Mouse (Mus musculus): ENCODE measurements at regions not wholly inside any gene's neighbourhood (a gene's known extent, or its start where the extent isn't known, plus 50 kb on each side); places are given as distances from the start of the nearest gene placed in this dataset.

DNA sequence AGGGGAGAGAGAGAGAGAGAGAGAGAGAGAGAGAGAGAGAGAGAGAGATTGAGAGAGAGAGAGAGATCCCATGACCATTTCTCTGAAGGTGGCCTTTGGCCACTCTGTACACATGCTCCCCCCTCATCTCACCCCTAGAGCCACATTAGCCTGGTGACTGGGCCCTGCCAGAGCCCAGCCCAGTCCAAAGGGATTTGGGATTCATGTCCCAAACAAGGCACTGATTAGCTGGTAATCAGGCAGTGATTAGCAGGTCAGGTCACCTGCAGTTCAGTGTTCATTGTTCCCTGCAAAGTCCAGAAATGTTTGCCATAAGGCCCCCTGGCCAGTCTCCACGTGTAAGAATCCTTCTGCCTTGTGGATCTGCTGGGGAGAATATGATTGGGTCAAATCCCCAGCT is 124.1 kb upstream of the Maf start:
- H3K9ac ChIP-seq (replicated peaks), result no peak overlapping the region
- no peak overlapping the region for H3K27ac ChIP-seq
- no peaks in the 10 kb centered on the region for H3K9me3 ChIP-seq (ENCODE audit: control insufficient read depth, low read length)
- no peaks in the 10 kb centered on the region; a peak in 1 of 4 replicates for H3K4me1 ChIP-seq (replicated peaks; ENCODE audit: control insufficient read depth in 2 of 2, insufficient read depth in 2 of 2, low read length in 1 of 2)
- no peak for ATAC-seq (ENCODE audit: insufficient read depth)
- WGBS (ENCODE audit: insufficient replicate concordance), result 5% methylated on average over 1 of the region's 1 CpGs
- H3K36me3 ChIP-seq (replicated peaks; ENCODE audit: control insufficient read depth, insufficient read depth, low read depth), result no peaks in the 10 kb centered on the region
- H3K4me3 ChIP-seq (ENCODE audit: insufficient read depth in 1 of 2, low read depth in 2 of 2, low read length in 2 of 2), result no peak overlapping the region
- DNase-seq (ENCODE audit: low read depth in 3 of 3, low spot score in 3 of 3), result no peak
- no peaks in the 10 kb centered on the region for H3K27me3 ChIP-seq (ENCODE audit: control insufficient read depth, insufficient read depth, low read length)
- no peak overlapping the region for H3K4me2 ChIP-seq (ENCODE audit: low read depth)
- no peak for TF ChIP-seq EP300 (IDR thresholded peaks at IDR 0.05; ENCODE audit: low read depth)
- no peak for TF ChIP-seq CTCF (IDR thresholded peaks at IDR 0.05; ENCODE audit: low read depth)

DNA sequence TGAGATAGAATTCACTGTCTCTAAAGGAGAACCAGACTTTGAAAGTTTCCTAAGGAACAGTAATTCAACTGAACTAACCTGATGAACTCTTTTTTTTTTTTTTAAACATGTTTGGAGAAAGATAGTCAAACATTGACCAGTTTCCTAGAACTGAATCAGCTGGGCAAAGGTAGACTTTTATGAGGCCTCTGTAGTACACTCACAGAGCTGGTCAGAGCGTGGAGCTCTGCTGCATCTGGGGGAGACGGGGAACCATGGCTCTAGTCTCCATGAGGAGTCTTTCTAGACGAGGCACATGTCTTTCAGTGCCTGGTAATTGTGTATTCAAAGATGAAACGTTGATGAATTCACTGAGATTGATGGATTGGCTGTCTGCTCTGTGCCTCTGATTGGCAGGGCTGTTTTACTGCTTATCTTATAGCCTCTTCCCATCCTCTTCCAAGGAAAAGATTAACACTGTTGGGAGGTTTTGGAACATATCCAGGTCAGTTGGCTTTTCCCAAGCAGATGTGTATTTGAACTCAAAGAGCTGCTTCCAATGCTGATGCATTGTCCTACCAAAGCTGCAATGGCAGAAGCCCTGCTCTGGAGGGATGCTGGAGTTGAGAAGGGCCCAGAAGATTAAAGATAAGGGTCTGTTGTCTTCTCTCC is 122.5 kb upstream of the Maf start:
- TF ChIP-seq EP300 (IDR thresholded peaks at IDR 0.05; ENCODE audit: low read depth), result no peak
- TF ChIP-seq CTCF (IDR thresholded peaks at IDR 0.05; ENCODE audit: low read depth), result no peak
- no peak overlapping the region for H3K27ac ChIP-seq
- H3K9me3 ChIP-seq (ENCODE audit: control insufficient read depth, low read length), result no peaks in the 10 kb centered on the region
- ATAC-seq (ENCODE audit: insufficient read depth) (no peak), DNase-seq (ENCODE audit: low read depth in 3 of 3, low spot score in 3 of 3) (no peak)
- H3K27me3 ChIP-seq (ENCODE audit: control insufficient read depth, insufficient read depth, low read length), result no peaks in the 10 kb centered on the region
- no peaks in the 10 kb centered on the region; a peak in 1 of 4 replicates for H3K4me1 ChIP-seq (replicated peaks; ENCODE audit: control insufficient read depth in 2 of 2, insufficient read depth in 2 of 2, low read length in 1 of 2)
- no peaks in the 10 kb centered on the region for H3K36me3 ChIP-seq (replicated peaks; ENCODE audit: control insufficient read depth, insufficient read depth, low read depth)
- no peak overlapping the region for H3K9ac ChIP-seq (replicated peaks)
- no peak overlapping the region for H3K4me3 ChIP-seq (ENCODE audit: insufficient read depth in 1 of 2, low read depth in 2 of 2, low read length in 2 of 2)
- 26% methylated on average over 4 of the region's 4 CpGs for WGBS (ENCODE audit: insufficient replicate concordance)
- H3K4me2 ChIP-seq (ENCODE audit: low read depth), result no peak overlapping the region

DNA sequence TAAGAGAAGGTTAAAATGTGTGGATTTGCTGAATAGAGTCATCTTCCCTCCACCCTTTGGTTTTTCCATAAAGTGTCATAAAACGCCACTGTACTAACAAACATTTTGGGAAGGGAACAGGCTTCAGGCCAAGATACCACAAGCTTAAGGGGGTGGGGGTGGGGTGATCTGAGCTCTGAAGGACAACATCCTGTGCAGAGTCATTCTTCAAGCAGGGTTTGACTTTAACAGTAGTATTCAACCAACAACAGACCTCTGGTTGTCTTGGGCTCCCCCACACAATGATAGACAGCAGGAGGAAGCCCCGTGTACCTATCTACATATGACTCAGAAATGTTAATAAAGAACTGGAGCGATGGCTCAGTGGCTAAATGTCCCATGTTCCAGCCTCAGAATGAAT is 118.9 kb upstream of the Maf start:
- DNase-seq (ENCODE audit: low read depth in 3 of 3, low spot score in 3 of 3), result no peak
- no peaks in the 10 kb centered on the region for H3K27me3 ChIP-seq (ENCODE audit: control insufficient read depth, insufficient read depth, low read length)
- no peak overlapping the region for H3K4me2 ChIP-seq (ENCODE audit: low read depth)
- H3K9ac ChIP-seq (replicated peaks), result no peak overlapping the region
- TF ChIP-seq EP300 (IDR thresholded peaks at IDR 0.05; ENCODE audit: low read depth) (no peak), CTCF (IDR thresholded peaks at IDR 0.05; ENCODE audit: low read depth) (no peak)
- no peaks in the 10 kb centered on the region for H3K9me3 ChIP-seq (ENCODE audit: control insufficient read depth, low read length)
- H3K27ac ChIP-seq, result no peak overlapping the region
- ATAC-seq (ENCODE audit: insufficient read depth), result no peak
- no peaks in the 10 kb centered on the region for H3K36me3 ChIP-seq (replicated peaks; ENCODE audit: control insufficient read depth, insufficient read depth, low read depth)
- WGBS (ENCODE audit: insufficient replicate concordance), result 11% methylated on average over 3 of the region's 3 CpGs
- no peak overlapping the region for H3K4me3 ChIP-seq (ENCODE audit: insufficient read depth in 1 of 2, low read depth in 2 of 2, low read length in 2 of 2)
- H3K4me1 ChIP-seq (replicated peaks; ENCODE audit: control insufficient read depth in 2 of 2, insufficient read depth in 2 of 2, low read length in 1 of 2), result no peaks in the 10 kb centered on the region; a peak in 1 of 4 replicates

DNA sequence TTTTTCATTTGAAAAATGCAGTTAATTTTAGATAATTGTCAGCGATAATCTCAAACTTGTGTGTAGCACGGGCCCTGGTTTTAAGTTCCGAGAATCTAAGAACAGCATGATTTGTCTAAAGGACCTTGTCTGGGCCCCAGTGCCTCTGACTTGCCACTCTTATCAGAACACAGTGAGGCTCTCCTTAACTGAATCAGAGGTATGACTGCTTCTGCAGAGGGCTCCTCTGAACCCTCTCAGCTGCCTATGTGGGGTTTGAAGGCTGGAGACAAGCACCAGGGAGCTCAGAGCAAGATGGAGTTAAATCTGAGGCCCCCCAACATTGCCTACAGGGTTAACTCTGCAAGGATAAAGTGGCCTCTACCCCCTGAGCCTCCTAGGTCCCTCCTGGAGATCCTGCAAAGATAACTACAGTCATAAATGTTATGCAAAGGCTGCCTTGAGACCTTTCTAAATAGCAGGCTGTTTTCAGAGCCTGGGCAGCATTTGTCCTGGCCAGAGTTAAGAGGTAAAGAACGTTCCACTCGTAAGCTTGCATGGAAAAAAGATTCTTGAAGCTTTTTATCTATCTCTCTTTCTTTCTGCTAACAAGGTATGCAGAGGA is 118.4 kb upstream of the Maf start:
- WGBS (ENCODE audit: insufficient replicate concordance), result 26% methylated on average over 5 of the region's 5 CpGs
- no peak overlapping the region for H3K4me2 ChIP-seq (ENCODE audit: low read depth)
- DNase-seq (ENCODE audit: low read depth in 3 of 3, low spot score in 3 of 3) (no peak), ATAC-seq (ENCODE audit: insufficient read depth) (no peak)
- no peak overlapping the region for H3K9ac ChIP-seq (replicated peaks)
- no peaks in the 10 kb centered on the region; a peak in 1 of 4 replicates for H3K4me1 ChIP-seq (replicated peaks; ENCODE audit: control insufficient read depth in 2 of 2, insufficient read depth in 2 of 2, low read length in 1 of 2)
- no peaks in the 10 kb centered on the region for H3K27me3 ChIP-seq (ENCODE audit: control insufficient read depth, insufficient read depth, low read length)
- H3K36me3 ChIP-seq (replicated peaks; ENCODE audit: control insufficient read depth, insufficient read depth, low read depth), result no peaks in the 10 kb centered on the region
- no peak overlapping the region for H3K27ac ChIP-seq
- no peaks in the 10 kb centered on the region for H3K9me3 ChIP-seq (ENCODE audit: control insufficient read depth, low read length)
- TF ChIP-seq EP300 (IDR thresholded peaks at IDR 0.05; ENCODE audit: low read depth) (no peak), CTCF (IDR thresholded peaks at IDR 0.05; ENCODE audit: low read depth) (no peak)
- no peak overlapping the region for H3K4me3 ChIP-seq (ENCODE audit: insufficient read depth in 1 of 2, low read depth in 2 of 2, low read length in 2 of 2)

DNA sequence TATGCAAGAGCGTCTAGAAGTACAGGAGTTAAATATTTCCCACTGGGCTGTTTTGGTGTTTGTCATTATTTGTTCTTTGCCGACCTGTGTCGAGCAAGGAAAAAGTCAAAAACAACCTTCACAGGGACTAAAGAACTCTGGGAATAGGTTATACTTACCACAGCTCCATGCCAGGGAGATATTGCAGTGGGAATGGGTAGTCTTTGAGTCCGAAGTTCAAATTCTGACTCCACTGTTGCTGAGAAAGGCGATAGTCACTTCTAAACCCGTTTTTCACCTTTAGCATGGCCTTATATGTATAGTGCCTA is 116.8 kb upstream of the Maf start:
- no peak for ATAC-seq (ENCODE audit: insufficient read depth)
- H3K4me1 ChIP-seq (replicated peaks; ENCODE audit: control insufficient read depth in 2 of 2, insufficient read depth in 2 of 2, low read length in 1 of 2), result no peaks in the 10 kb centered on the region
- H3K27ac ChIP-seq, result no peak overlapping the region
- no peaks in the 10 kb centered on the region for H3K27me3 ChIP-seq (ENCODE audit: control insufficient read depth, insufficient read depth, low read length)
- H3K9me3 ChIP-seq (ENCODE audit: control insufficient read depth, low read length), result no peaks in the 10 kb centered on the region
- no peak for DNase-seq (ENCODE audit: low read depth in 3 of 3, low spot score in 3 of 3)
- H3K9ac ChIP-seq (replicated peaks), result no peak overlapping the region
- H3K4me3 ChIP-seq (ENCODE audit: insufficient read depth in 1 of 2, low read depth in 2 of 2, low read length in 2 of 2), result no peak overlapping the region
- TF ChIP-seq CTCF (IDR thresholded peaks at IDR 0.05; ENCODE audit: low read depth), result no peak
- no peak for TF ChIP-seq EP300 (IDR thresholded peaks at IDR 0.05; ENCODE audit: low read depth)
- H3K4me2 ChIP-seq (ENCODE audit: low read depth), result no peak overlapping the region
- 64% methylated on average over 6 of the region's 6 CpGs for WGBS (ENCODE audit: insufficient replicate concordance)
- H3K36me3 ChIP-seq (replicated peaks; ENCODE audit: control insufficient read depth, insufficient read depth, low read depth), result no peaks in the 10 kb centered on the region

Measured in liver, embryonic 14.5 days (tissue).